Mouse (Mus musculus) megakaryocyte progenitor cell, adult 5-6 weeks (primary cell): ENCODE measurements at regions not wholly inside any gene's neighbourhood (a gene's known extent, or its start where the extent isn't known, plus 50 kb on each side); places are given as distances from the start of the nearest gene placed in this dataset.

ENCODE experiments used
- ATAC-seq: replicated peaks from 2 replicates; pipeline ENCODE4 v1.8.0; 2016; ENCODE audit warnings: mild to moderate bottlenecking, moderate TSS enrichment, inconsistent platforms; ENCODE audit not compliant: poor library complexity

DNA sequence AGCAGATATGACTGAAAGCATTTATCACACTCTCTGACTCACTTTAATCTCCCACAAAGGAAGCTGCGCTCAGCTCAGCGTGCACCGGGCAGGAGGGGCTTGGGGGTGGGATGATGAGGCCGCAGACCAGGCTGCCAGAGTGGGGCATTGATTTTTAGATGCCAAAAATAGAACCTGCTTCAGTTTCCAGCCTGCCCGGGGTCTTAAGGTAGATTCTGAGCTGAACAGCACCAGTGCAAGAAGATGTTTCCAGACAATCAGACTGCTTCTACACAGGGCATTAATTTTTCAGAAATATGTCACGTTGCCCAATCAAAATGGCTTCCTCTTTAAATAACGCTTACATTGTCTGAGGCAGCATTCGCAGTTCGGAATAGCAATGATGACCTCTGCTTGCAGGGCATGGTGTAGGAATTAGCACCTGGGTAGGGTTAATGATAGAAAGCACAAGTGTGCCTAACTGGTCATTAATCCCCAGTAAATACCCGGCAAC is 2772.7 kb upstream of the 5930422O12Rik start:
- no peak for ATAC-seq

DNA sequence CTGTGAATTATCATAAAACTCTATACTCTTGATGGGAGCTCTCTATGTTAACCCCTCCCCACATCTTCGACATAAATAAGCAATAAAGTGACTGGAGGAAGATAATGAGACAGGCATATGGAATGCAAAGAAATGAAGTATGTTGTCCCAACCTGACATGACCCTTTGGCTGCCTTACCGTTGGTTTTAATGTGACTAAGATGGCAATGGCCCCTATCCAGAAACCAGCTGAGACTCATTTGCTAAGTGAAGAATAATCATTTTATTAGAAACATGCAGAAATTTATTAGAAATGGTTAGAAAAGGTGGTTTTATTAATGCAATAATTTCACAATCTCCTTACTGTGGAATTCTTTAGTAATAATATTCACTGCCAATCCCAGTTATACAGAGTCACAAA is 2767.2 kb upstream of the 5930422O12Rik start:
- no peak for ATAC-seq

DNA sequence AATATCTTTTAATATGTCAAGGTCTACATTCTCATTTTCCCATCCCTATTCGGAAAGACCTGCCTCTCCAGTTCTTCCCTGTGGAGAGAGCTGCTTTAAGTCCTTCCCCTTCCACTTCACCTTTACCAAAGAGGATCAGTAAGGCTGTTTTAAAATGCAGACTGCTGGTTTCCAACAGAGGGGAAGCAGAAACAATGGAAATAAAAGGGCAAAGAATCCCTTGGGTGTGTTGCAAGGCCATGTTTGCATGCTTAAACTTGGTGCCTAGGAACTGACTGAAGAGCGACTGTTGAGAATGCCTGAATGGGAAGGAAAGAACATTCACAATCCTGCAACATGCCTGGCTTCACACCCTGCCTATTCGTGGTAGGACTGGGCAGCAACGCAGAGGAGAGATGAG is 2759.1 kb upstream of the 5930422O12Rik start:
- ATAC-seq = no peak

DNA sequence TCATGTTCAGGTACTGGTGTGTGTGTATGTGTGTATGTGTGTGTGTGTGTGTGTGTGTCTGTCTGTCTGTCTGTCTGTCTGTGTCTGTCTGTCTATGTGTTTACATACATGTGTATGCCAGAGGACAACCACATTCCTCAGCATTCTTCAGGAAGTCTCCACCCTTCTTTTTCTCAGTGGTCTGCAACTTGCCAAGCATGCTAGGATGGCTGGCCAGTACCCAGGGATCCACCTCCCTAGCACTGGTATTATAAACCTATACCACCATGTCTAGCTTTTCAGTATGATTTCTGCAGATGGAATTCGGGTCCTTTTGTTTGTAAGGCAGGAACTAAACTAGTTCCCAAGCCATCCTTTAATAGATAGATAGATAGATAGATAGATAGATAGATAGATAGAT is 2751.1 kb upstream of the 5930422O12Rik start:
- ATAC-seq = peak; percentile 68

DNA sequence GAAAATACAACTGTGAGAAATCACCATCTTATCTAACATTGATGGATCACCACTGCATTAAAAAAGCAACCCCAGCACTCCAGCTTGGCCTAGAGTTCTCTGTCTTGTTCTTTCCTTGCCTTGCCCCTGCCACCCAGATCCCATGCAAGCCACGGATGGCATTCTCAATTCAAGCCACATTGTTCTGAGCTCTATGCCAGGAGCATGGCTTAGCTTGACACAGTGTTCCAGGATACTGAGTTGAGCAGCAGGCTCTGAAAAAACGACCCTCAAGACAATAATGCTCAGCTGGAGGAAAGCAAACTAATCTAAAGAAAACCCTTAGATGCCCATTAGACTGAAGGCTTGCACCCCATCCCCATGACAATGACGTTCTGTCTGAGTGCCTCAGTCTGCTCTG is 2746.3 kb upstream of the 5930422O12Rik start:
- no peak for ATAC-seq

DNA sequence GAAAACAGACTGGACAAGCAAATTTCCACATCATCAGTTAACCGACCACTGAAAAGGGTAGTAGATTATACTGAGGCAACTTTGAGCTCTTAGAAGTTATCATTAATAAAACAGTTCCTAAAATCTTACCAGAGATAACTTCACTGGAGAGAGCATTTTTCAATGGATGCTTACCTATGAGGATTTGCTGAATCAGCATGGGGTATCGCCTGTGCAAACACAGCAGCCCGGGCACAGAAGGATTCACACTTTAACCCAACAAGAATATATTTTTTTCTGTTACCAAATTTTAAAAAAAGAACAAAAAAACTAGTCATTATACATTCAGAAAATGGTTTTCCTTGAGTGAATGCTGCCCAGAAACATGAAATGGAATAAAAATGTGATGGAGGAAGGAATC is 2742.0 kb upstream of the 5930422O12Rik start:
- no peak for ATAC-seq

DNA sequence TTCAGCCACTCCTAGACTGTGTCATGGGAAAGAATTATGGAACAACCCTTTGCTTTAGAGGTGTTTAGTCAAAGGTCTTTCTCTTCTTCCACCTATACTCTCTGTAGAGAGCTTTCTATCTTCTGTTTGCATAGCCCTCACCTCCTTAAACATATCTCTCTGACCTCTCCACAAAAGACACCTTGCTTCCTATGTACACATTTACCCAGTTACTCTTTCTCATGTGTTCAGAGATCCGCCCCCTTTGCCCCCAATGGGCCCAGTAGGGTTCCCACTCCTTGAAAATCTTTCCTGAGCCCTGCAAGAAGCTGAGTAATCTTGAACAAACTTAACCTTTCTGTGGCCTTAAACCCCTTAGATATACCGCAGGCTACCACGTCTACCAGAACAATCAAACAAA is 2734.4 kb upstream of the 5930422O12Rik start:
- no peak for ATAC-seq

DNA sequence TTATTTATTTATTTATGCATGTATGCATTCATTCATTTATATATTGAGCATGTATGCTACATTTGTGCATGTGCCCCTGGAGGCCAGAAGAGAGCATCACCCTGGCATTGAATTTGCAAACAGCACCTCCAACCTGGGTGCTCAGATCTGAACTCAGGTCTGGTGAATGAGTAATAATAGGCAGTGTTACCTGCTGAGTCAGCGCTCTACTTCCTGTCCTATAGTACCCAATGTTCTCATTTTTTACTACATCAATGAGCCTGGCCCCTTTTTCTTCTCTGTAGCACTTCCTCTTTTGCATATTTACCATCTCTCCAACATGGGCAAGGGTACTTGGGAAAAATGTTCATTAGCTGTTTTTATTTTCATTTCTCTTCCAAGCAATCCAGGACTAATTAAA is 2711.9 kb upstream of the 5930422O12Rik start:
- ATAC-seq = no peak

DNA sequence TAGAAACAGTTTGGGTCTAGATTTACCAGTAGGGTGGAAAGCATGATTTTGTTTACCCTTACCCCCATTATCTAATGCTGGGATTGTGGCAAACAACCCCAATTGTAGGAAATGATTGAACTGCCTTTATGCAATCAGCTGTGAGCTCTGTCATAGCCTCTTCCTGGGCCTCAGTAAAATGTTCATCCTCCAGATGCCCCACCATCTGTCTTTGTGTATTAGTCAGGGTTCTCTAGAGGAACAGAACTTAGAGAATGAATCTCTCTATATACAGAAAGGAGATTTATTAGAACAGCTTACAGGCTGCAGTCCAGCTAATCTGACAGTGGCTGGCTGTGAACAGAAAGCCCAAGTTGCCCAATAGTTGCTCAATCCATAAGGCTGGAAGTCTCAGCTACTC is 2698.1 kb upstream of the 5930422O12Rik start:
- no peak for ATAC-seq

DNA sequence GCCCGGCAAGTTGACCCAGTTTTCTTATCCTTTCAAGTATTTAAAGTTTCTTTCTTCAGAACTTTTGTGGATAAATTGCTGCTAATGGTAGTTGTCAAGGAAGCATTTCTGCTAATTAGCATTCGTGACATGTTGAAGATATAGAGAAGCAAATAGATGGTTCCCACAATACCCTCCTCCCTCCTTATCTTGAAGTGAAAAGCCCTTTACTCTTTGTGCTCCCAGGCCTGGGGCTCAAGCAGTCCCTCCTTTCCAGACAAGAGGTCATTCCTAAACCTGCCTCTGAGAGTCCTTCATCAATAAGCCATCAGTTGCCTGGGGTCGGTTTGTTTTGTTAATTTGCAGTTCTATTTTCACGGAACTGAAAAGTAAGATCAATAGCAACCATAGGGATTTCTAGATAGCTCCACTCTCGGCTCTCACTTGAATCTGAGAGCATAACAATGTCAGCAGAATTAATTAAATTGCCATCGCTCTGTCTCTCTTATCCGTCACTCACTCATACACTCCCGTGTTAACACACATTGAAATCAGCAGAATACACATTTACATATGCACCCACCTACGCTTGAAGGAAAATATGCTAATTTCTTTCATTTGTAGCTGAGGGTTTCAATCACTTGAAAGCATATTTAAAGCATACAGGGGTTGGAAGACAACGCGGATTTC is 2695.8 kb upstream of the 5930422O12Rik start:
- no peak for ATAC-seq

DNA sequence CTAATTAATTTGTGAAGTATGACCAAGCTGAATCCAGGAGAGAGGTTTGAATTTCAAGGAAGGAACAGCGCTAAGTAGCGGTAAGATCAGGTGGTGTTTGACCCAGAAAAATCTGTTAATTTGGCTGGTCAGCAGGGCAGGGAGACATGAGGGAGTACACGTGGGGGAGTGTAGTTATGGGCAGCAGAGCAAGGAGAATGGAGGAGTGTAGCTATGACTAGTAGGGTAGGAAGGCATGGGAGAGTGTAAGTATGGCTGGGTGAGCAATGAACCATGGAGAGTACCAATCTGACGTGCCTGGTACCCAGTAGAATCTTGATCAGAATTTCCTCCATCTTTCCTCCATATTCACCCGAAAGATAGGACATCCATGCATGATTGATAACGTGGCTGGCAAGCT is 2695.1 kb upstream of the 5930422O12Rik start:
- ATAC-seq = no peak

DNA sequence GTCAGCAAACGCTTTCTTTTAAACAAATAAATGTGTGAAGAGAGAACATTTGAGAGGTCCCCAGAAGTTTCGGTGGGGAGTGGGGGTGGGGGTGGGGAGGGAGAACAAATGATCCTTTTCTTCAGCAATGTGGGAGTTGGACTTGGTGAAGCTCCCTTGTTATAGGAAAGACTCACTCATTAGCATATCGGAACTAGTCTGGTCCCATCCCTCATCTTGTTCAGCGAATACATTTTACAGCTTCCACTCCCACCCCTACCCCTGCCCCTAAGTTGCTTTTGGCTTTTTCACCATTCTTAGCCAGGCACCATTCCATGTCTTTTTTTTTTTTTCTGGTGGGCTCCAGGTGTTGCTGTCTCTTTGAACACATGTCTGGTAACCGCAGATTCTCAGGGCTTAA is 2693.2 kb upstream of the 5930422O12Rik start:
- ATAC-seq = no peak

DNA sequence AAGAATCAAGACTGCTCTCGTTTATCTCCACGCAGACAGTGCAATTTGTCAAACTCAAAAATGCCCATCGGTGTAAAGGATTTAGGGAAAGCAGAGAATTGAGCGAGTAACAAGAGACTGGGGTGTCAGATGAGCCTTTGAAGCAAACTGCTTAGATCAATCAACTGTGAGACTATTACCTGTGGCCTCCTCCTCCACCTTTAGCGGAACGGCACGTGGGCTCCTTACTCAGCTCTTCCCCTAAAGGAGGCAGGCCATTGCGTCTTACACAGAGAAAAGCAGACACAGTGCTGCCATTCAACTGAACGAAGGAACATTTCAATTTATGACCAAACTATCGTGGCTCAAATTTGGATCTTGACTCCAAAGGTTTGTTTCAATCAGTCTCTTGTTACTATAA is 2692.8 kb upstream of the 5930422O12Rik start:
- ATAC-seq = no peak

DNA sequence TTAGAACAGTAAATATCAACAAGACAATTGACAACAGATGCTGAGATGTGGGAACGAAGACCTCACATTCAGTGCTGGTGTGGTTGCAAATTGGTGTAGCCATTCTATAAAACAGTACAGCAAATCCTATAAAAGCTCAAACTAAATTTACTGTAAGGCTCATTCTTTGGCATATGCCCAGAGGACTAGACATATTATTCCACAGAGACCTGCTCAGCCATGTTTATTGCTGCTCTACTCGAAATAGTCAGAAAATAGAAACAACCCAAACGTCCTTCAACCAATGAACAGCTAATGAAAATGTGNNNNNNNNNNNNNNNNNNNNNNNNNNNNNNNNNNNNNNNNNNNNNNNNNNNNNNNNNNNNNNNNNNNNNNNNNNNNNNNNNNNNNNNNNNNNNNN is 2681.6 kb upstream of the 5930422O12Rik start:
- no peak for ATAC-seq
